Mouse (Mus musculus) hindbrain, embryonic 10.5 days (tissue): Measurements from ENCODE around the gene Cdkl4. TPM values are rescaled to one million over a fixed set of nuclear protein-coding genes. Genes with fewer than 3 reads are reported as not detected.

ENCODE experiments used
- DNase-seq: peaks from one replicate; pipeline ENCODE4 v3.0.0-alpha.2; 2017; ENCODE audit warnings: low spot score
- H3K27ac ChIP-seq: fragments of 300-500 bp; sonication (generic); 2 replicates; pipeline ENCODE4 v1.5.1; 2016; ENCODE audit warnings: mild to moderate bottlenecking, moderate library complexity
- H3K27me3 ChIP-seq: fragments of 300-500 bp; sonication (generic); 2 replicates; pipeline ENCODE4 v1.6.1; 2016; ENCODE audit warnings: mild to moderate bottlenecking; ENCODE audit not compliant: poor library complexity, insufficient read depth, severe bottlenecking
- H3K36me3 ChIP-seq: fragments of 300-500 bp; sonication (generic); 2 replicates; pipeline ENCODE4 v1.6.1; 2016; ENCODE audit warnings: mild to moderate bottlenecking, moderate library complexity
- H3K4me1 ChIP-seq: fragments of 300-500 bp; sonication (generic); replicated peaks from 2 replicates; pipeline ENCODE4 v1.6.1; 2016; ENCODE audit warnings: mild to moderate bottlenecking
- H3K4me3 ChIP-seq: fragments of 300-500 bp; sonication (generic); 2 replicates; pipeline ENCODE4 v1.5.1; 2016; ENCODE audit warnings: mild to moderate bottlenecking, moderate library complexity
- H3K9me3 ChIP-seq: fragments of 300-500 bp; sonication (generic); 2 replicates; pipeline ENCODE4 v1.6.1; 2016; ENCODE audit warnings: mild to moderate bottlenecking, moderate library complexity
- WGBS: fragments of 180-500 bp; shearing (Covaris S2); methylation state at CpG from one replicate; pipeline ENCODE4 v1.1.7; 2016; 5-methylcytosine and 5-hydroxymethylcytosine counted together
- polyA plus RNA-seq: library from polyadenylated mRNA; unstranded; fragments of >200 nt; fragmentation: Nextera tagmentation; extraction: Ambion mirVana; gene quantifications from 2 replicates; pipeline ENCODE4 v1.2.1, GENCODE M21; 2016

The Cdkl4 gene
- polyA plus RNA-seq, 1 experiment from 2014 or later: 2.9 TPM

- no peak overlapping the region for H3K4me3 ChIP-seq
- no peaks in the 10 kb centered on the region for H3K9me3 ChIP-seq
- H3K36me3 ChIP-seq: no peaks in the 10 kb centered on the region
- no peak for DNase-seq
- H3K4me1 ChIP-seq: no peaks in the 10 kb centered on the region
- WGBS: 85% methylated on average over 3 of the region's 3 CpGs
- no peaks in the 10 kb centered on the region for H3K27me3 ChIP-seq
- H3K27ac ChIP-seq: no peak overlapping the region
Observed at GRCm38 (mm10) chr17:80523231-80523630, 54.4 kb downstream of the Cdkl4 start.

DNA sequence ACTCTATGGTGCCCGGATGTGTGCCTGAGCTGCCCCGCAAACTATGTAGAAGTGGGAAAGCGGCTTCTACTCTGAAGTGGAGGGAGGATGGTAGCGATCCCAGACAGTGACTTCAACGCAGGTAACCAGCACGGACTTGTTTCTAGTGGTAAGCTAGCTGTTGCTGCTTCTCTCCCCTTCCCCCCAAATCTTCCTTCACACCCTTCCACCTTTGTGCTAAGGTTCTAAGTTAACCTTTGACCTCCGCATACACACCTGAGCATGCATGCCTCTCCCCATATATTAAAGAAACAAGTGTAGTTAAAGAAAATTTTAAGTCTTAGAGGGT, 55.4 kb downstream of the Cdkl4 start:
- whole genome bisulfite sequencing: 73% methylated on average over 7 of the region's 7 CpGs
- no peaks in the 10 kb centered on the region for H3K27me3 ChIP-seq
- H3K9me3 ChIP-seq: no peaks in the 10 kb centered on the region
- no peaks in the 10 kb centered on the region for H3K36me3 ChIP-seq
- DNase-seq: no peak
- H3K27ac ChIP-seq: no peak overlapping the region
- no peak overlapping the region for H3K4me3 ChIP-seq
- no peaks in the 10 kb centered on the region for H3K4me1 ChIP-seq

- Histone ChIP-seq H3K4me1 (no peaks in the 10 kb centered on the region), H3K36me3 (no peaks in the 10 kb centered on the region), H3K4me3 (no peak overlapping the region), H3K27me3 (no peaks in the 10 kb centered on the region), H3K27ac (no peak overlapping the region), H3K9me3 (no peaks in the 10 kb centered on the region)
- 53% methylated on average over 4 of the region's 4 CpGs for WGBS
- DNase-seq: no peak
Observed at GRCm38 (mm10) chr17:80521521-80522228, 55.9 kb downstream of the Cdkl4 start.

DNA sequence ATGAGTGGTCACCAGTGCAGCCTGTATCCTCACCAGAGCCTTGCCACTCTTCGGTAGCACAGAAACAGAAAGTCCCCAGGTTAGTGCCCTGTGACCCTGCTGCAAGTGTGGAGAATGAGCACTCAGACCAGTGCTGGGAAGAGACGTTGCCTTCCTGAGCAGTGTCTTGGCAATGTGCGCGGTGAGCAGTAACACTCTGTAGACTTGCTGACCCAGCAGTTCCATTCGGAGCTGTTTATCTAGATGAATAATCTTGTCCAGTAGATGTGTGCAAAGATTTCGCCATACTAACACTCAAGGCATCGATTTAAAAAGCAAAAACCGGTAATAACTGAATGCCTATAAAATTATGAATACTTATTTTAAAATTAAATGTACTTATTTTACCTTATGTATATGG, 57.1 kb downstream of the Cdkl4 start:
- 86% methylated on average over 8 of the region's 8 CpGs for WGBS
- no peaks in the 10 kb centered on the region for H3K4me1 ChIP-seq
- no peaks in the 10 kb centered on the region for H3K9me3 ChIP-seq
- H3K27me3 ChIP-seq: no peaks in the 10 kb centered on the region
- H3K4me3 ChIP-seq: no peak overlapping the region
- no peak overlapping the region for H3K27ac ChIP-seq
- H3K36me3 ChIP-seq: no peaks in the 10 kb centered on the region
- DNase-seq: no peak

DNA sequence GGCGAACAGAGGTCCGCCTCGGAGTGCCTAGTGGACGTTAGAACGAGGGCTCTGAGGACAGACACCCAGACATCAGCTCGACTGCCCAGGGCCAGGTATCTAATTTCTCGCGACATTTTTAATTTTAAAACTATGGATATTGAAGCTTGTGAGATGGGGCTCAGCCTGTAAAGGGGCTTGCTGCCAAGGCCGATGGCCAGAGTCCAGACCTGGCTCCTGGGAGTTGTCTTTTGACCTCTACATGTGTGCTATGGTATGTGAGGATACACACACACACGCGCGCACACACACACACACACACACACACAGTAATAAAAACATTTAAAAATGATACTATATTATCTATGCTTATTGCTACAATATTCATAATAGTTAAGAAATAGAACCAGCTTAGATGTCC, 58.8 kb downstream of the Cdkl4 start:
- no peak for DNase-seq
- no peaks in the 10 kb centered on the region for H3K27me3 ChIP-seq
- H3K4me1 ChIP-seq: no peaks in the 10 kb centered on the region
- H3K4me3 ChIP-seq: no peak overlapping the region
- 93% methylated on average over 12 of the region's 12 CpGs for WGBS
- H3K27ac ChIP-seq: no peak overlapping the region
- H3K9me3 ChIP-seq: no peaks in the 10 kb centered on the region
- no peaks in the 10 kb centered on the region for H3K36me3 ChIP-seq

DNA sequence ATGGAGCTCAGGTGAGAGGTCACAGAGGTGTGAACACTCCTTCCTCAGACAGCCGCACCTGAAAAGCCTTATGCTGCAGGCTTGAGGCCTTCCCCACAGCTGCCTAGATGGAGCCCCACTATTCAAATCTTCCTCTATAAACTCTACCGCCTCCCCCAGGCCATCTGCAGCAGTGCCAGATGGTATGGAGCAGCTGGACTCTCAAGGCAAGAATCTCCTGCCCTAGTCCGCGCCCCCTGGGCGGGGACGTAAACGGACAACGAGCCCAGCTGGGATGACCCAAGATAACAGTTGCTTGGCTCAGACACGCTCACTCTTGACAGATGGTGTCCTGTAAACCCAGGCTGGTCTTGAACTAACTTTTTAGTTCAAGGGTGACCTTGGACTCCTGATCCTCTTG, 60.4 kb downstream of the Cdkl4 start:
- H3K27ac ChIP-seq: no peak overlapping the region
- DNase-seq: peak; percentile 16
- H3K9me3 ChIP-seq: no peaks in the 10 kb centered on the region
- H3K27me3 ChIP-seq: no peaks in the 10 kb centered on the region
- WGBS: 72% methylated on average over 9 of the region's 9 CpGs
- H3K36me3 ChIP-seq: no peaks in the 10 kb centered on the region
- H3K4me3 ChIP-seq: no peak overlapping the region
- no peaks in the 10 kb centered on the region for H3K4me1 ChIP-seq

- Histone ChIP-seq H3K4me1 (no peaks in the 10 kb centered on the region), H3K36me3 (no peaks in the 10 kb centered on the region), H3K4me3 (no peak overlapping the region), H3K27ac (no peak overlapping the region), H3K9me3 (no peaks in the 10 kb centered on the region), H3K27me3 (no peaks in the 10 kb centered on the region)
- WGBS: 92% methylated on average over 9 of the region's 9 CpGs
- DNase-seq: no peak
Observed at GRCm38 (mm10) chr17:80515956-80516355, 61.7 kb downstream of the Cdkl4 start.

GRCm38 (mm10) chr17:80515513-80515912, 62.1 kb downstream of the Cdkl4 start:
- Histone ChIP-seq H3K36me3 (no peaks in the 10 kb centered on the region), H3K4me3 (no peak overlapping the region), H3K27ac (no peak overlapping the region), H3K9me3 (no peaks in the 10 kb centered on the region), H3K4me1 (no peaks in the 10 kb centered on the region), H3K27me3 (no peaks in the 10 kb centered on the region)
- 91% methylated on average over 7 of the region's 7 CpGs for WGBS
- DNase-seq: no peak

GRCm38 (mm10) chr17:80513766-80514165, 63.8 kb downstream of the Cdkl4 start:
- H3K27ac ChIP-seq: no peak overlapping the region
- H3K27me3 ChIP-seq: no peaks in the 10 kb centered on the region
- H3K4me1 ChIP-seq: no peaks in the 10 kb centered on the region
- DNase-seq: no peak
- no peak overlapping the region for H3K4me3 ChIP-seq
- no peaks in the 10 kb centered on the region for H3K36me3 ChIP-seq
- WGBS: 83% methylated on average over 8 of the region's 8 CpGs
- no peaks in the 10 kb centered on the region for H3K9me3 ChIP-seq

GRCm38 (mm10) chr17:80510459-80510855, 67.2 kb downstream of the Cdkl4 start:
- Histone ChIP-seq H3K4me3 (no peak overlapping the region), H3K36me3 (no peaks in the 10 kb centered on the region), H3K27ac (no peak overlapping the region), H3K4me1 (no peaks in the 10 kb centered on the region), H3K9me3 (no peaks in the 10 kb centered on the region), H3K27me3 (no peaks in the 10 kb centered on the region)
- no peak for DNase-seq
- 88% methylated on average over 3 of the region's 3 CpGs for WGBS

GRCm38 (mm10) chr17:80509494-80510458, 67.8 kb downstream of the Cdkl4 start:
- no peak for DNase-seq
- H3K4me3 ChIP-seq: no peak overlapping the region
- WGBS: 47% methylated on average over 4 of the region's 4 CpGs

DNA sequence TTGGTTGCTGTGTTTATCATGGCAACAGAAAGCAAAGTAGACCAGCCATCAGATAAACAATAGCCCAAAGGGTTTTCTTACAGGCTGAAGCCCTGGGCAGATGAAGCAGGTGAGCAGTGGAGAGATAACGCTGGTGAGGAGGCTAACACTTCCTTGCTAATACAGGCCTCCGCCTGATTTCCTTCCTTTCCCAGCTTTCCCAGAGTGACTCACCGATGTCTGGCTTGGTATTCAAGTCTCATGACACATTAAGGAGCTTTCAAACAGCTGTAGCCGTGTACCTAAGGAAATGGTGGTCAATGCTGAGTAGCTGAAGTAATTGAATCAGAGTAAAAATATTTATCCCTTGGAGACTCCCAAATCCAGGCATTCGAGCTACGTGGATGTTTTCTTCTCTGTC, 71.8 kb downstream of the Cdkl4 start:
- H3K9me3 ChIP-seq: no peaks in the 10 kb centered on the region
- no peaks in the 10 kb centered on the region for H3K36me3 ChIP-seq
- DNase-seq: no peak
- H3K4me3 ChIP-seq: no peak overlapping the region
- no peaks in the 10 kb centered on the region for H3K27me3 ChIP-seq
- H3K4me1 ChIP-seq: no peaks in the 10 kb centered on the region
- 81% methylated on average over 6 of the region's 6 CpGs for WGBS
- no peak overlapping the region for H3K27ac ChIP-seq

More at GRCm38 (mm10) chr17:80509494-80510458, 67.8 kb downstream of the Cdkl4 start:
- Histone ChIP-seq H3K27ac (no peak overlapping the region), H3K9me3 (no peaks in the 10 kb centered on the region), H3K36me3 (no peaks in the 10 kb centered on the region), H3K4me1 (no peaks in the 10 kb centered on the region), H3K27me3 (no peaks in the 10 kb centered on the region)

GRCm38 (mm10) chr17:80505342-80505741, 72.3 kb downstream of the Cdkl4 start:
- Histone ChIP-seq H3K9me3 (no peaks in the 10 kb centered on the region), H3K4me3 (no peak overlapping the region), H3K27me3 (no peaks in the 10 kb centered on the region), H3K27ac (no peak overlapping the region), H3K4me1 (no peaks in the 10 kb centered on the region), H3K36me3 (no peaks in the 10 kb centered on the region)
- no peak for DNase-seq
- WGBS: 85% methylated on average over 4 of the region's 4 CpGs
